Mouse (Mus musculus) small intestine, adult 2 months (tissue): Measurements from ENCODE around the gene Clcf1.

Source experiments
- CTCF ChIP-seq: fragments of 200-500 bp; IDR thresholded peaks from 2 replicates; pipeline ENCODE4 v1.5.1; 2012; ENCODE audit warnings: low read depth, mild to moderate bottlenecking, control low read depth, inconsistent platforms, low read length, moderate library complexity, mixed read lengths; ENCODE audit not compliant: insufficient replicate concordance, insufficient read length; ENCODE audit errors: extremely low read depth
- POLR2A ChIP-seq: fragments of 200-500 bp; IDR thresholded peaks from 2 replicates; pipeline ENCODE4 v1.6.1; 2012; ENCODE audit warnings: low read depth, mild to moderate bottlenecking, control low read depth, inconsistent platforms, low read length, moderate library complexity

DNA sequence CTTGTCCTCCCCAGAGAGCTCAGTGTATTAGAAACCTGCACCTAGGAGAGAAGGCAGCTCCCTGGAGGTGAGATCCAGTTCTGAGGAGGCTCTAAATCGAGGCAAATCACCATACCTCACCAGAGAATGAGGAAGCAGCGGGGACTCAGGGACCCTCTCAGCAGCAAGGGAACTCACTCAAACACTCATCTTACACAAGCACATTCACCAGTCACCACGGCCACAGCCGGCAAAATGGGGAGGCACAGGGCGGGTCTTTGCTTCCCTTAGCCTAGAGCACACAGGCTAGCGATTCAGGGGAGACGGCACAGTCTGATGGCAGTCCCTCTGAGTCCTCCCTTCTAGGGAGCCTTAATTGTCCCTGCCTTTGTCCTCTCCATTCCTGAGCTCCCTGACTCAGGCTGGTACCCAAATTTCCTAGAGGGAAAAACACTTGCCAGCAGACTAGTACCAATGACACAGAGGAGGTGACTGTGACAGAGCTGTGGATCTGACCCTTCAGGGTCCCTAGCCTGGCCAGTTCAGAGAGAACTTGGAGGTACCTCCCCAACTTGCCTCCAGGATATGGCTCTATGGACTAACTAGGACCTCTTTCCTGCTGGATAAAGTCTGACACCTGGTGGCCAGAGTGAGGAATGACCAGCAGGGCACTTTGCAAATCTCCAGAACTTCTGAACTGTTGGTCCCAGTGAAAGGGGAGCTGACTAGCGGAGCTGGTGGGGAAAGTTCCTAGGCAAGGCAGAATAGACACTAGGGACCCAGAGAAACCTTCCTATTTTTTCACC lies 14.0 kb downstream of the Clcf1 start:
- TF ChIP-seq CTCF (peak; percentile 85; the same call in 1 of the 2 replicates), POLR2A (no peak)
